Mouse (Mus musculus) forebrain, embryonic 15.5 days (tissue): Measurements from ENCODE around the gene Ttc29. TPM values are rescaled to one million over a fixed set of nuclear protein-coding genes. Genes with fewer than 3 reads are reported as not detected.

ENCODE experiments used
- ATAC-seq: fragments of 200-750 bp; cut with Nextera tagmentation; replicated peaks from 2 replicates; pipeline ENCODE4 v1.8.0; 2017; ENCODE audit warnings: mild to moderate bottlenecking, moderate TSS enrichment, moderate library complexity
- H3K27ac ChIP-seq: fragments of 300-500 bp; sonication (generic); replicated peaks from 2 replicates; pipeline ENCODE4 v1.5.1; 2015; ENCODE audit warnings: mild to moderate bottlenecking, inconsistent platforms
- H3K27me3 ChIP-seq: fragments of 300-500 bp; sonication (generic); 2 replicates; pipeline ENCODE4 v1.6.1; 2015; ENCODE audit warnings: inconsistent platforms
- H3K36me3 ChIP-seq: fragments of 300-500 bp; sonication (generic); 2 replicates; pipeline ENCODE4 v1.6.1; 2015; ENCODE audit warnings: mild to moderate bottlenecking, inconsistent platforms
- H3K4me1 ChIP-seq: fragments of 300-500 bp; sonication (generic); 2 replicates; pipeline ENCODE4 v1.6.1; 2015; ENCODE audit warnings: inconsistent platforms
- H3K4me2 ChIP-seq: fragments of 300-500 bp; sonication (generic); replicated peaks from 2 replicates; pipeline ENCODE4 v1.6.1; 2015; ENCODE audit warnings: mild to moderate bottlenecking, inconsistent platforms
- H3K4me3 ChIP-seq: fragments of 300-500 bp; sonication (generic); 2 replicates; pipeline ENCODE4 v1.5.1; 2015; ENCODE audit warnings: mild to moderate bottlenecking, inconsistent platforms
- H3K9ac ChIP-seq: fragments of 300-500 bp; sonication (generic); replicated peaks from 2 replicates; pipeline ENCODE4 v1.6.1; 2015; ENCODE audit warnings: mild to moderate bottlenecking, inconsistent platforms
- H3K9me3 ChIP-seq: fragments of 300-500 bp; sonication (generic); 2 replicates; pipeline ENCODE4 v1.6.1; 2016; ENCODE audit warnings: inconsistent platforms
- WGBS: fragments of 180-500 bp; shearing (Covaris S2); methylation state at CpG from one replicate; pipeline ENCODE4 v1.1.7; 2015; ENCODE audit warnings: mixed read lengths; 5-methylcytosine and 5-hydroxymethylcytosine counted together
- polyA plus RNA-seq: library from polyadenylated mRNA; unstranded; fragments of >200 nt; fragmentation: Nextera tagmentation; extraction: Ambion mirVana; gene quantifications from 2 replicates; pipeline ENCODE4 v1.2.1, GENCODE M21; 2015

Gene Ttc29
- polyA plus RNA-seq, 1 experiment from 2014 or later = 1.9 TPM

DNA sequence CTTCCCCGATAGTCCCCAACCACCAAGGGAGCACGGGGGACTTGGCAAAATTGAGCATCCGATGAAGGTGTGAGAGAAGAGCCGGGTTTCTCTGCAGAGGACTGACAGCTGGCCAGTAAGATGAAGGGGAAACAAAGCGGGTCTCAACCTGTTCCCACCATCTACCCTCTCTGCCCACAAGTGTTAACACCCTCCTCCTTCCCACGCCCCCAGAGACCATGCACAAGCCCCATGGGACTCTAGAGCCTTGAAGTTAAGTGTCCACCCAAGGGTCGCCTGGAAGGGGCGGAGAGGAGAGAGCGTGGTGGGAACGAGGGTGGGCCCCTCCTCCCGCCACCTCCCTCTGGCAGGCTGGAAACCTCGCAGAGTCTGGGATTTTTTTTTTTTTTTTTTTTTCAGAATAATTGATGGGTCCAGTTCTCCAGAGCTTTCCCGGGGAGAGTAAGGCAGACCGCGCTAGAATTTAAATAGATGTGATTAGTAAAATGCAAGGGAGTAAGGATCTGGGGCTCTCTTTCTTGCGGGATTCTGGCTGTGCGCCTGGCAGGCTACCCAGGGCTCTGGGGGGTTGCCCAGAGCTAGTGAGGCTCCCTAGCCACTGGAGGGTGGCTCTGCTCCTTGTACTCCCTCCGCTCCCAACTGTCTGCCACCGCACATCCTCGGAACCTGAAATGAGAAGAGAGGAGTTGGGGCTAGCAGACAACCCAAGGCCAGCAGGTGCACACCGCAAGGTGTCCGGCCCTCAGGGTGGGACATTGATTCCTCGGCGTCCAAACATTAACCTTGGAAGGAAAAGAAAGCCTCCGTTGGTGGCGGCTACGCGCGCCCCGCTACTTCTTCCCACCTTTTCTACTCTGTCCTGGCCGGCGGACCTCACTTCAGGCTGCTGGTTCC is 214.0 kb downstream of the Ttc29 start:
- Histone ChIP-seq H3K27ac (no peak overlapping the region), H3K27me3 (peaks cover 84% of the 10 kb centered on the region), H3K4me3 (peak overlapping the region; percentile 3; the same call in 1 of the 2 replicates), H3K9ac (no peak overlapping the region), H3K4me2 (no peak overlapping the region; the same call in 1 of the 2 replicates), H3K4me1 (peaks cover 13% of the 10 kb centered on the region), H3K36me3 (no peaks in the 10 kb centered on the region), H3K9me3 (no peaks in the 10 kb centered on the region)
- under 1% methylated on average over 32 of the region's 32 CpGs for WGBS
- peak; percentile 43; the same call in 1 of the 2 replicates for ATAC-seq

GRCm38 (mm10) chr8:78427769-78428130 is 214.7 kb downstream of the Ttc29 start:
- WGBS = 3% methylated on average over 8 of the region's 8 CpGs
- no peak overlapping the region for H3K27ac ChIP-seq
- no peaks in the 10 kb centered on the region for H3K9me3 ChIP-seq
- no peak overlapping the region for H3K9ac ChIP-seq
- H3K27me3 ChIP-seq = peaks cover 85% of the 10 kb centered on the region
- no peaks in the 10 kb centered on the region for H3K36me3 ChIP-seq
- H3K4me2 ChIP-seq = no peak overlapping the region; the same call in 1 of the 2 replicates
- peaks cover 13% of the 10 kb centered on the region for H3K4me1 ChIP-seq
- ATAC-seq = no peak
- H3K4me3 ChIP-seq = no peak overlapping the region; the same call in 1 of the 2 replicates

DNA sequence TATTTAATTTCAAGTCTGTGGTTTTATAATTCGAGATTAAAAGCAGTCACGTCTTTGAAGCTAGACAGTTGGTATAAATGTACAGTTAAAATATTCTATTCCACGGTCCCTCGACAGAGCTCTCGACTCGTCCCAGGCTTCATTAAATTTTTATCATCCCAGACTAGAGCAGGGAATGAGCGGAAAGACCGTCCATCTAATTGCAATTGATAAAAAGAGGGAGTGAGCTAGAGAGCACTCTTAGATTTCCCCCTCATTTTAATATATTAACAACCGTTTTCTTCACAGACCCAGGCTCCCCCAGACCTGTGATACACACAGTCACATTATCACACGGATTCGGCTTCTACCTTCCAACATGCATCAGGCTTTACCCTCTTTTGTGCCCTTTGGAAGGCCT is 215.1 kb downstream of the Ttc29 start:
- Histone ChIP-seq H3K4me3 (no peak overlapping the region), H3K27ac (no peak overlapping the region), H3K4me1 (peaks cover 13% of the 10 kb centered on the region), H3K36me3 (no peaks in the 10 kb centered on the region), H3K9me3 (no peaks in the 10 kb centered on the region), H3K27me3 (peaks cover 83% of the 10 kb centered on the region), H3K9ac (no peak overlapping the region), H3K4me2 (no peak overlapping the region)
- no peak for ATAC-seq
- WGBS = 2% methylated on average over 11 of the region's 11 CpGs

DNA sequence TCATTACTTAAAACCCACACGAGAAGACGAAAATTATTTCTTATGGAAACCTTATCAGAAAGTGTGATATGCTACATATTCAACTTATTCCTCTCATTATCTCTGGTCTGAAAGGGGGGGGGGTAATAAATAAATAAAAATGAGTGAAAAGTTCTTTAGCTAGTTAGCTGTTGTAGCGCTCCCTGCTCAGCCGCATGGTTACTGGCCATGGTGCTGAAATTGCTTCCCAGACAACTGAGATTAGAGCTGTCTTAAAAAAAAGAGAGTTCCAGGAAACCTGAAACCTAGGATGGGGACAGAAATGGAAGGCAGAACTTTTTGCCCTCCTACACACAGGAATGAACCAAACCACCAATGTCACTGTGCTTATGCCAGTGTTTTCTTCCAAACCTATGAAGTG is 218.3 kb downstream of the Ttc29 start:
- no peak overlapping the region for H3K4me2 ChIP-seq
- no peak overlapping the region for H3K4me3 ChIP-seq
- no peak overlapping the region for H3K9ac ChIP-seq
- 4% methylated on average over 4 of the region's 4 CpGs for WGBS
- peaks cover 33% of the 10 kb centered on the region for H3K4me1 ChIP-seq
- no peaks in the 10 kb centered on the region for H3K36me3 ChIP-seq
- no peaks in the 10 kb centered on the region for H3K9me3 ChIP-seq
- ATAC-seq = no peak
- H3K27ac ChIP-seq = no peak overlapping the region
- H3K27me3 ChIP-seq = peaks cover 82% of the 10 kb centered on the region

GRCm38 (mm10) chr8:78432451-78432850 is 219.4 kb downstream of the Ttc29 start:
- Histone ChIP-seq H3K27ac (no peak overlapping the region), H3K4me2 (no peak overlapping the region), H3K4me1 (peaks cover 34% of the 10 kb centered on the region), H3K4me3 (no peak overlapping the region), H3K9me3 (no peaks in the 10 kb centered on the region), H3K36me3 (no peaks in the 10 kb centered on the region), H3K9ac (no peak overlapping the region), H3K27me3 (peaks cover 82% of the 10 kb centered on the region)
- ATAC-seq = no peak
- WGBS = 17% methylated on average over 1 of the region's 1 CpGs

DNA sequence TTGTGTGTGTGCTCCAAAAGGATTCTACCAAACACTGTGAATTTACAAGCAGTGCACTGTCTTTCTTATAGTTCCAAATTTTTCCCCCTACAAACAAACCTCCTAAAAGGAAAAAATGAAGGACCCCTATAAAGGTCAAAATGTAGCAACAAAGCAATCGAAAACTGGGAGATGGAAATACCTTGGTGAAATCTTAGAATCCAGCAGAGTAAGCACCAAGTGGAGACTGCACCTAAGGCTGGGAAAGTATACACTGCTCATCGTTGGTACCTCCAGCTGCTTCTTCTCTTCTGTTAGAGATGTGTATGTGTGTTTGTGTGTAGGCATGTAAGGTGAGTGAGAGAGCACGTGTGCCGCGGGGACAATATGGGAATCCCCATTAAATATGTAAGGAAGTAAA is 220.2 kb downstream of the Ttc29 start:
- Histone ChIP-seq H3K4me1 (peaks cover 40% of the 10 kb centered on the region), H3K9ac (no peak overlapping the region), H3K4me3 (no peak overlapping the region), H3K36me3 (no peaks in the 10 kb centered on the region), H3K27me3 (peaks cover 84% of the 10 kb centered on the region), H3K4me2 (no peak overlapping the region), H3K27ac (no peak overlapping the region), H3K9me3 (no peaks in the 10 kb centered on the region)
- WGBS = 11% methylated on average over 5 of the region's 5 CpGs
- no peak for ATAC-seq

GRCm38 (mm10) chr8:78434340-78434739 is 221.2 kb downstream of the Ttc29 start:
- Histone ChIP-seq H3K4me1 (peaks cover 40% of the 10 kb centered on the region), H3K27ac (no peak overlapping the region), H3K4me3 (peak overlapping the region; percentile 42), H3K4me2 (peak overlapping the region; percentile 89), H3K36me3 (no peaks in the 10 kb centered on the region), H3K9me3 (no peaks in the 10 kb centered on the region), H3K27me3 (peaks cover 83% of the 10 kb centered on the region), H3K9ac (no peak overlapping the region)
- 2% methylated on average over 8 of the region's 8 CpGs for WGBS
- no peak for ATAC-seq

GRCm38 (mm10) chr8:78434823-78435623 is 221.9 kb downstream of the Ttc29 start:
- Histone ChIP-seq H3K4me3 (peak overlapping the region; percentile 42), H3K27ac (no peak overlapping the region), H3K27me3 (peaks cover 80% of the 10 kb centered on the region), H3K4me1 (peaks cover 40% of the 10 kb centered on the region), H3K4me2 (peak overlapping the region; percentile 89), H3K36me3 (no peaks in the 10 kb centered on the region), H3K9me3 (no peaks in the 10 kb centered on the region), H3K9ac (no peak overlapping the region)
- ATAC-seq = peak; percentile 21; the same call in 1 of the 2 replicates
- WGBS = 1% methylated on average over 62 of the region's 62 CpGs

DNA sequence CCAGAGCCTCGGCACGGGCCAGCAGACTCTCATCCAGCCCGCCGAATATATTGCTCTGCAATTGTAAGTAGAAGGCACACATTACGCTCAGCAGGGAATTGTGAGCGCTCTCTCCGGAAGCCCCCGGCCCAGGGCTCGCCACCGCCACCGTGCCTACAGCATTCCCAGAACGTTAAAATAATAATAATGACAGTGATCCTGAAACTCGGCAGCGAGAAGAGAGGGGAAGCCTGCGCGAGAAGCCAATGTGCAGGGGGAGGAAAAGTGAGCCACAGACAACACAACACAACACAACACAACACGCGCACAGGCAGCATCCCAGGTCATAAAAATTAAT is 222.5 kb downstream of the Ttc29 start:
- WGBS = under 1% methylated on average over 18 of the region's 18 CpGs
- H3K4me1 ChIP-seq = peaks cover 40% of the 10 kb centered on the region
- no peak overlapping the region for H3K27ac ChIP-seq
- H3K4me2 ChIP-seq = peak overlapping the region; percentile 89
- H3K9ac ChIP-seq = peak overlapping the region; percentile 31; the same call in 1 of the 2 replicates
- H3K4me3 ChIP-seq = peak overlapping the region; percentile 42
- peaks cover 81% of the 10 kb centered on the region for H3K27me3 ChIP-seq
- ATAC-seq = no peak
- H3K36me3 ChIP-seq = no peaks in the 10 kb centered on the region
- no peaks in the 10 kb centered on the region for H3K9me3 ChIP-seq

DNA sequence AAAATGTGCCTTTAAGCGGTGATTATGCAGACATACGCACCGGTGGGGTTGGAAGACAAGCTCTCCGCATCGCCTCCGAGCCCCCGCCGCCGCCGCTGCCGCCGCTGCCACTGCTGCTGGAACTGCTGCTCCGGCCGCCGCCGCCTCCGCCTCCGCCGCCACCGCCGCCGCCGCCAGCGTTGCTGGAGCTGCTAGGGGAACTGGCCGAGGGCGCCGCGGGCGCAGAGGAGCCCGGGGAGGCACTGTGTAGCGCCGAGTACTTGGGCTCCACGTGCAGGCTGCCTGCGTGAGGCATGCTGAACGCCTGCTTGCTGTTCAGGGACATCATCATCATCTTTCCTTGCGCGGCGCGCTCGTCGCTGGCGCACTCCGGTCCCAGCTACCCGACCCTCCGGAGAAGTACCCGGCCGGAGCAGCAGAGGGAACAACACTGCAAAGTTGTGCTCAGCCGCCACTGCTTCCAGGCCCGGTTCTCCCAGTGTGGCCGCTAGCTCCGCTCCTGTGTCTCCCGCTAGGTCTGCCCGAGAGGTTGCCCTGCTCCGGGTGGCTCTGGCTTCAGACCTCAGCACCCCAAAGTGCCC is 223.1 kb downstream of the Ttc29 start, which contains the start of gene Pou4f2:
Gene Pou4f2, minus strand, starts transcription at position 575 of the 581 bp plus-strand sequence.
- Histone ChIP-seq H3K9me3 (no peaks in the 10 kb centered on the region), H3K9ac (peak within 1 kb of the TSS; percentile 31), H3K4me3 (peak within 1 kb of the TSS; percentile 42), H3K4me1 (peaks cover 40% of the 10 kb centered on the region), H3K27ac (no peak within 1 kb of the TSS), H3K4me2 (peak within 1 kb of the TSS; percentile 89), H3K36me3 (no peaks in the 10 kb centered on the region), H3K27me3 (peaks cover 84% of the 10 kb centered on the region)
- under 1% methylated on average over 54 of the region's 54 CpGs for WGBS
- ATAC-seq = peak; percentile 67

GRCm38 (mm10) chr8:78436661-78437060 is 223.6 kb downstream of the Ttc29 start:
- H3K27ac ChIP-seq = no peak overlapping the region
- peaks cover 40% of the 10 kb centered on the region for H3K4me1 ChIP-seq
- peak overlapping the region; percentile 31; the same call in 1 of the 2 replicates for H3K9ac ChIP-seq
- H3K36me3 ChIP-seq = no peaks in the 10 kb centered on the region
- ATAC-seq = peak; percentile 11; the same call in 1 of the 2 replicates
- WGBS = 3% methylated on average over 17 of the region's 25 CpGs
- H3K4me2 ChIP-seq = peak overlapping the region; percentile 89
- H3K27me3 ChIP-seq = peaks cover 84% of the 10 kb centered on the region
- peak overlapping the region; percentile 42 for H3K4me3 ChIP-seq
- H3K9me3 ChIP-seq = no peaks in the 10 kb centered on the region
